In the genomic region with DNA sequence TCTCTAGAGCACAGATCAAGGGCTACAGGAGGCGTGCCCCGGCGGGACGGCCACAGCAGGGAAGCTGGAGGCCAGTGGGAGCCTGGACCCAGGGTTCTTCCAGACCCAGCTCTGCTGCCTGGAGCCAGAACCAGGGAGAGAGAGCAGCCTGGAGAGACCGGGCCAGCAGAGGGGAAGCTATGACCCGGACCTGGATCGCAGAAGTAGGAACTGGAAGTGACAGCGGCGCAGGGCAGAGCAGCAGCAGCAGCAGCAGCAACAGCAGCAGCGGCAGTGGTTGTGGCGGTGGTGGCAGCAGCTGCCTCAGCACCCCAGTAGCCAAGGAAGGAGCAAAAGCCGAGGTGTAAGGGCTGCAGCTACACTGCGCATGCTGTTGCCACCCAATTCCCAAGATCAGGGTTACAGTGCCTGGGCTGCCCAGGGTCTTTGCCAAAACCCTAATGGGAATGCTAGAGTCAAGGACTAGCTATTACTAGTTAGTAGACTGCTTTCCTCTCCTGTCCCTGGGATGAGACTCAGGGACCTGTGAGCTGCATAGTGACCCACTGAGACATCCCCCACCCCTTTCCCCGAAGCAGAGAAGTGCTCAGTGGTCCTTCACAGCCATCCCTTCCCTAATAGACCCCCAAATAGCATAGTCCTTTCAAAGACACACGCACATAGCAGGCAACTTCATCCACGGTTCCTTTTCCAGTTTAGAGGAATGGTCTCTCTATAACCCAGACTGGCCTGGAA, we compare ENCODE assay signal across 8 mouse cellular contexts. TPM values are rescaled to one million over a fixed set of nuclear protein-coding genes. Genes with fewer than 3 reads are reported as not detected.
DNase-seq lines count a peak whose midpoint lies in the region; ATAC-seq lines count a peak whose summit lies in the region.

No protein-coding gene starts in this region.

- intact Hi-C loops in heart, postnatal 36 days (cut with DNase I) = no loop called here

- no peaks in the 10 kb centered on the region for H3K36me3 ChIP-seq in forebrain, embryonic 15.5 days

- H3K27ac ChIP-seq in forebrain, embryonic 15.5 days (replicated peaks) = no peak overlapping the region

- no peaks in the 10 kb centered on the region for H3K27me3 ChIP-seq in forebrain, embryonic 15.5 days

- no peaks in the 10 kb centered on the region for H3K4me1 ChIP-seq in forebrain, embryonic 15.5 days

- 29% methylated on average over 16 of the region's 16 CpGs for WGBS in forebrain, embryonic 15.5 days

- H3K9me3 ChIP-seq in forebrain, embryonic 15.5 days = no peaks in the 10 kb centered on the region

- peak overlapping the region; percentile 68 for H3K4me2 ChIP-seq in forebrain, embryonic 15.5 days (replicated peaks)

- peak; percentile 78 for ATAC-seq in forebrain, embryonic 15.5 days (replicated peaks)
- ATAC-seq in megakaryocyte, adult 5-6 weeks (ENCODE audit: poor library complexity, severe bottlenecking) = peak; percentile 93

- H3K9ac ChIP-seq in forebrain, embryonic 15.5 days (replicated peaks) = peak overlapping the region; percentile 36

- peak overlapping the region; percentile 41 for H3K4me3 ChIP-seq in forebrain, embryonic 15.5 days

- peak; percentile 58 for DNase-seq in T-cell, adult 2 months (ENCODE audit: low spot score)
- peak; percentile 64 for DNase-seq in brain, adult 2 months (ENCODE audit: low read depth, low spot score)
- DNase-seq in heart, postnatal 36 days = peak; percentile 50 to 62
- peak; percentile 17 to 23 for DNase-seq in layer of hippocampus, postnatal 10 days (ENCODE audit: low spot score in 2 of 2)
- DNase-seq in skeletal muscle tissue, adult 2 months (ENCODE audit: low read depth, low spot score) = peak; percentile 53
- no peak for DNase-seq in left cerebral cortex, adult 8-10 months (ENCODE audit: low spot score in 2 of 2)

RNA-seq across cellular contexts. Expression of gene Arhgef6, which starts 11.9 kb away (rescaled TPM):
- polyA plus RNA-seq in forebrain, embryonic 15.5 days (2015; fragmentation: Nextera tagmentation; extraction: Ambion mirVana) = 4.4 and 7.0 TPM in 2 replicates
- 10 to 100 TPM; 61.0 to 62.6 TPM for total RNA-seq in heart, postnatal 36 days (2021)
- 10 to 100 TPM; 22.0 to 23.3 TPM for total RNA-seq in layer of hippocampus, postnatal 10 days (2021)
- 160 and 163 TPM in 2 replicates for total RNA-seq in megakaryocyte, adult 5-6 weeks (2015)
- 113 and 130 TPM in 2 replicates for total RNA-seq in megakaryocyte, adult 5-6 weeks (2017)
- 10 to 100 TPM; 12.2 to 19.1 (median 16.4) TPM for total RNA-seq in left cerebral cortex, adult 8-10 months (2022)

Comparison
In these comparisons a context has a peak if more than half of its experiments do, and no peak if none do; other contexts are left out.
1. DNase-seq: peak in T-cell, adult 2 months (single experiment), brain, adult 2 months (single experiment), heart, postnatal 36 days (2 of 2), layer of hippocampus, postnatal 10 days (2 of 2) and skeletal muscle tissue, adult 2 months (single experiment); none in left cerebral cortex, adult 8-10 months (0 of 2).